Mouse (Mus musculus): ENCODE data around the gene Cdhr3.
A peak's percentile ranks its signal among the peaks of the same experiment; 100 is the strongest.

The Cdhr3 gene

DNA sequence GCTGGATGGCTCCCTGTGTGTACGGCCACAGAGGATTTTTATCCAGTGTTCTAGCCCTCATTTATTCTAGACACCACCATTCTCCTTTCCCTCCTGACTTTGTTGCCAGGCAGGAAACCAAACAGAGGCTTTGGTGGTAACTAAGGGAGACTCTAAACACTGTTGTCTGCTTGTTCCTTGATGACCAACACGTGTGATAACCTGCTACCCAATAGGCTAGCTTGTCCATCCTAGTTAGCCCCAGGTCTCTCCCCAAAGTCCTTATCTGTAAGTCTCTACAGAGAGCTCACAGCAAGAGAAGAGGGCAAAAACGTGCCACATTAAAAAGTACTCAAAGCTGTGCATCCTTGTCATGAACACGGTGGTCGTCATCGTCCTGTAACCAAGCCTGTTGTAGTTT lies at the start of gene Cdhr3:
Gene Cdhr3, minus strand, starts transcription at position 101 of the 400 bp plus-strand sequence.
- DNase-seq (ENCODE audit: low spot score in 2 of 2) = no peak

DNA sequence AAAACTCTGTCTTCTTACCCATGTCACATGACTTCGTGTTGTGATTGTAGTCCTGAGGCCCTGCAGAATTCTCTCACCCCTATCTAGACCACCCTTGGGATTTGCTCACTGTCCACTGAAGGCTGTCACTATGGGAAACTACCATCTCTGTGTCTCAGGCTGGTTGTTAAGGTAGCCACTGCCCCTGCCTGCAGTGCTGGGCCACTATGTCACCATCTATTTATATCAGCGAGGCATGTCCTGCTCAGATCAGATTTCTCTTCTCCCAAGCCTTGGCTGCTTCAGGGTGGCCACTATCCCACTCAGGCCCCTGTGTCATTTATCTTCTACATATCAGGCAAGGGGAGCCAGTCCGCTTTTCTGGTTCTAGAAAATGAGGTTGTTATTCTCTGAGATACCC lies 46.4 kb upstream of the Cdhr3 start:
- no peak for DNase-seq (ENCODE audit: low spot score in 2 of 2)

DNA sequence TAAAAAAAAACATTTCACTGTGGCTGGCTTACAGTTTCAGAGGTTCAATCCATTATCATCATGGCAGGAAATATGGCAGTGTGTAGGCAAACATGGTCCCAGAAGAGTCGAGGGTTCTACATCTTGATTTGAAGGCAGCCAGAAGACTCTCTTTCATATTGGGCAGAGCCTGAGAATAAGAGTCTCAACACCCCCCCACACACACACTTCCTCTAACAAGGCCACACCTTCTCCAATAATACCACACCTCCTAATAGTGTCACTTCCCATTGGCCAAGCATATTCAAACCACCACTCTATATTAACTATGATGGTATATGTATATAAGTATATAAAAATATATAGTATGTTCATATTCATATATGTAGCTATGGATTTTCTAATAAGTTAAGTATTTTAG lies 45.2 kb upstream of the Cdhr3 start:
- DNase-seq (ENCODE audit: low spot score in 2 of 2) = no peak

DNA sequence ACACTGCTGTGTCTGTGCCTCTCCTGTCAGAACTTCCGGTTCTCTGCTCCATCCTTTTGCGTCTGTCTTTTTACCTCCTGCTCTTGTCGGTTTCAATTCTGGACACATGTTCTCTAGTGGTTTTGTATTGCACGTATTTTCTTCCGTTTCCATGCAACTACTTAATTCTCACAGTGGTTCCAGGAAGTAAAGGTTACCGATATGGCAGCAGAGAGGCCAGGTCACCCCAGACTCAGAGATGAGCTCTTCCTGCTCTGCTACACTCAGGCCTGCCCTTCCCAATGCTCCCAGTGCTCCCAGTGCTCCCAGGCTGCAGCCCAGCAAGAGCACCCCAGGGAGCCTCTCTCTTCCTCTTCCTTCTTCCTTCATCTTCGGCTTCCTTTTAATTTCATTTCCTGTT lies 39.1 kb upstream of the Cdhr3 start:
- DNase-seq (ENCODE audit: low spot score in 2 of 2) = no peak

DNA sequence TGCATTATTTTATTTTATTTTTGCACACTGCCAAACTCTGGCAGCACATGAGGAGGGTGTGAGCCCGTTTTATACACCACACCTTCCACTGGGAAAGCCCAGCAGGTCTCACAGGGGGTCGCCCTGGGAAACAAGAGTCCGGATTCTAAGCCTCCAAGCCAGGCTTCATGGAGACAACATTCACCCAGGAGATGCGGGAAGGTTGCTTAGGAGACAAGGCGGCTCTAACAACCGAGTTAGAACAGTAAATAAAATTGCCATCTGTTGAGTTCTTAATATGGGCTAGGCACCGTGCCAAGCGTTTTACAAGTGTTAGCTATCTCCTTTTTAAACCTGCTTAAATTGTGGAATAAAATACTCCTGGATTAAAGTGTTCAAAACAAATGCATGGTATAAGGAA lies 37.7 kb upstream of the Cdhr3 start:
- peak; percentile 62 to 89 for DNase-seq (ENCODE audit: low spot score in 2 of 2)

DNA sequence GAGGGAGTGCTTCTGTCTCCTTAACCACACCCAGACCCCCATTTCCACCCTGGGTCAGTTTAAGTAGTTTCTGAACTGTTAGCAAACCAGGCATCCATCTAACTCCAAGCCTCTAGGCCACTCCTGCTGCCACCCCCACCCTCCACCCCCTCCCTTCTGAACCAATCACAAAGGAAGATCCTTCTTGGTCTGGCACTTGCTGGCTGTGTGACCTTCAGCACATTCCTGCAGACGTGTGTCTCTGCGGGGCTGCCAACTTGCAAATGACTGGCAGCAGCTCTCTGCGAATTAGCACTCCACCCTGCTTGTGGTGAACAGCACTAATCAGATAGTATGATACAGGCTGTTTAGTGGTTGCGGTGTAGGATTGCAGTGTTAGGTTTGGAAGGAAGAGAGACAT lies 36.7 kb upstream of the Cdhr3 start:
- no peak for DNase-seq (ENCODE audit: low spot score in 2 of 2)

DNA sequence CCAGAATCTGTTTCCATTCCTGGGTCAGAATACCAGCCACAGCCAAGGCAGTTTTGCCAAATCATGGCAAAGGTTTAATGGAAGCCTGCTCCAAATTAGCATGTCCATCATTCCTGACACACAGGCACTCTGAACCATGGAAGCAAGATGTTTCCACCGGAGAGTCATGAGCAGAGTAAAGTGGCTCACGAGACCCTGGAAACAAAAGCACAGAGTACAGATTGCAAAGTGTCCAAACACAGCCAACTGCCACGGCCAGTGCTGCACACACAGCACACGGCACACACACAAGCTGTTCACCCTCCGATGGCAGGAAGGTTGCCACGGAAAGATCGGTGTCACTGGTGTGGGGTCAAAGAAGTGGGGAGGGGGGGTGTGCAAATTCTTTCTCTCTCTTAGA lies 36.0 kb upstream of the Cdhr3 start:
- no peak for DNase-seq (ENCODE audit: low spot score in 2 of 2)

DNA sequence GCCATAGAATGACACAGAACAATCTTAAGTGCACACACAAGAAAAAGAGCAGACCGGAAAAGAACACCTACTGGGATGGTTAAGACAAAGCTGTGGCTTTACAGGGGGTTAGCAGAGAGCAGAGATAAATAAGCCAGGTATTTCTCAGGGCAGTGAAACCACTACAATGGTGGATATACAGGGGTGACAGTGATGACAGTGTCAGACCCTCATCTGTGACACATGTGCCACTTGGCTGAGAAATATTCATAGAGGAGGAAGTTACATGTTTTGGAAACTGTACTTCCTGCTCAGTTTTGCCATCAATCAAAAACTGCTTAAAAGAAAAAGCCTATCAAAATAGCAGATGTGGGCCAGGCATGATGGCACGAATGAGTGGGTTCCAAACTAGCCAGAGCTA lies 35.4 kb upstream of the Cdhr3 start:
- no peak for DNase-seq (ENCODE audit: low spot score in 2 of 2)

DNA sequence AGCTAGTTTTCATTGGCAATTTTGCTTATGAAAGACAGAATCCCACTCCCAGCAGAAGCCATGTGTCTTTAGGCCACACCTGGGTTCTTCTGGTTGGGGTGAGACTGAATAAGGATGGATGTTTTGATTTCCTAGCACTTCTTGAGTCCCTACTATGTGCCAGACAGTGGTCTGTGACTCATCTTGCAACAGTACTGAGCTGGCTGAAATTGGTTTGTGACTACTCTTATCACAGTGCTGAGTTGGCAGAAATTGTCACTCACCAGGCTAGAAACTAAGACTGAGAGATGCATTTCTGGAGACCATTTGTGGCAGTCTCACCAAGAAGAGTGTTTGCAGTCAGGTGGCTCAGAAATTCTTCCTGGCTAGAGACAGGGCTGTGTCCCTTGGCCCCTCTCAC lies 33.6 kb upstream of the Cdhr3 start:
- no peak for DNase-seq (ENCODE audit: low spot score in 2 of 2)

DNA sequence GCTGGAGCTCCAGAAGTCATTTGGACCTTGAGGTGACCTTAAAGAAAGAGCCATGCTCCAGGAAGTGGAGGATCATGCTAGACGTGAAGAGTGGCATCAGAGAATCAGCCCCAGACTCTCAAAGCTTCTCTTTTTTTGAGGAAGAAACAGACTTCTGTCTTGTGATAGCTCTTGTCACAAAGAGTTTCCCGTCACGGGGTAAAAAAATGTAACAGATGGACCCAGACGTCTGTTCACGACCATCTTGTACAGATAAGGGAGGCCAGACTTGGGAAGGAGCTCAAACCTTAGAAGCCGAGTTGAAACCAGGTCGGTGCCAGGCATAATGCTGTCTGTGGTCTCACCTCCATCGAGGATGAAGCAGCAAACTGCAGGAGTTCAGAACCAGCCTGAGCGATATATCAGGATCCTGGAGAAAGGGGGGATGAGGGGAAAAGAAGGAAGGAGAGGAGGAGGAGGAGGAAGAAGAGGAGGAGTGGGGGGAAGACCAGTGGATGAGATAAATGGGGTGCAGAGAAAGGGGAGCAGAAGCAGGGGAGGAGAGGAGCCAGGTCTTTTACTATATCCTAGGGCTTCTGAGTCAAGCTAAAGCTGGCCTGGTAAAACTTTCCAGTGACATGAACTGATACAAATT lies 33.0 kb upstream of the Cdhr3 start:
- no peak for DNase-seq (ENCODE audit: low spot score in 2 of 2)

DNA sequence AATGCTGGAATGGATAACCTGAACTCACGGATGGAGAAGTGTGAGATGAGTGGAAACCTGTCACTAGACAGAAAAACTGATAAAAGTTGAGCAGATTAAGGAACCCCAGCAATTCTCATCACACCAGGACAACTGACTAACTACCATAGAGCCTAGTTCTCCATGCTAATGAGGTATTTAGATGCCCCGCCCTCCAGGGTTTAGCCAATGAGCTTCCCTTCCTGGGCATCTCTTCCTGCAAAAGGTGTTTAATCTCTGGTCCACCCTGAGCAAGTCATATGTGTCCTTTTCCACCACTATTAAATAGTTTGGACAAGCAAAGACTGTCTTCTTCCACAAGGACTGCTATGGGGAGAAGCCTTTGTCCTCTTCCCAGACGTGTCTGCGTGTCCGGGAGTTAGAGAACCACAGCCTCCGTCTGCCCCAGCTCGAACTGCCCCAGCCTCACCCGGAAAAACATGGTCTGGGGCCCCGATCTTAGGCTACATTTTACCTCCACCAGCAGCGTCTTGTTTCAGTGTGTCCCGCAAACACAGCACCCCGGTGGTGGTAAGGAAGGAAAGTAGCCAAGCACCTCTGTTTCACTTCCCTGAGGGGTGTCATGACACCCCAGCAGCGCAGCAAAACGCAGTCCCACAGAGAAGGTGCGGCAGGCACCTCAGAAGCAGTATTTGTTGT lies 26.1 kb upstream of the Cdhr3 start:
- no peak for DNase-seq (ENCODE audit: low spot score in 2 of 2)

DNA sequence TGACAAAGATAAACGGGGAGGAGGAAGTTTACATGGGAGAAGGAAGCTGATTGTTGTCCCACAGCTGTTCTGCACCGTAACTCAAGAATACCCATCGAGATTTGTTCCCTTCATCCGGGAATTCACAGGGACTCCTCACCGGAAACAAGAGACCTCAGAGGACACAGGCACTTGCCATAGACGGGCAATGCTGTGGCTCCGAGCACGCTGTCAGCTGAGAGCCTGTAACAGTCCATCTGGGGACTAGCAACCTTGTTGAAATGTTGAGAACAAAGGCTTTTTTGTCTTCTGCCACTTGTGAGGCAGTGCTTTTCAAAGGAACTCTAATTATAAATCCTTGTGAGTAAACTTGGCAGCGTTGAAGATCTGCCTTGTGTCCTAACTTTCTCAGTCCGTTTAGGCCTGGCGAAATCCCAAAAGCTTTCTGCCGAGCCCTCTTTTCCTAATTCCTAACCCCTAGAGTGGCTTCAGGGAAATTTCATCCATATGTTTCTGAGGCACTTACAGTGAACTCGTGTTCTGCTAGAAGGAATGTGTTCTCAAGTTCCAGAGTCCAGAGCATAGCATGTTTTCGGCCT lies 18.3 kb upstream of the Cdhr3 start:
- peak in 1 of 2 experiments; percentile 44 for DNase-seq (ENCODE audit: low spot score in 2 of 2)

DNA sequence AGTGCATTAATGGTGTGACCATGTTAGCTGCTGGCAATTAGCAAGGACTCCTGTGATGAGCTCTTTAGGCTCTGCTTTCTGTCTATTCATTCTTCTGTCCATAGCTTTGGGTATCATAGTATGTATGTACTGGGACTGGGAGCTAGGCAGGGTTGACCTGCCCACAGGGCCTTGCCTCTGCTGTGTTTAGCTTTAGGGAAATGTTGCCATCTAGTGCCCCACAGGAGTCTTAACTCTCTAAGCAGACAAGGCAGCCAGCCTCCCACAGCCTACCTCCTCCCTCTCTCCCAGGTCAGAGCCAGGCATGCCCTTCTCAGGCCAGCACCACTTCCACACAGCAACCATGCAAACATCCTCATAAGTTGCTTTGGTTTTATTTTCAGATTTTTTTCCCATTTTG lies 16.9 kb upstream of the Cdhr3 start:
- DNase-seq (ENCODE audit: low spot score in 2 of 2) = peak in 1 of 2 experiments; percentile 50

DNA sequence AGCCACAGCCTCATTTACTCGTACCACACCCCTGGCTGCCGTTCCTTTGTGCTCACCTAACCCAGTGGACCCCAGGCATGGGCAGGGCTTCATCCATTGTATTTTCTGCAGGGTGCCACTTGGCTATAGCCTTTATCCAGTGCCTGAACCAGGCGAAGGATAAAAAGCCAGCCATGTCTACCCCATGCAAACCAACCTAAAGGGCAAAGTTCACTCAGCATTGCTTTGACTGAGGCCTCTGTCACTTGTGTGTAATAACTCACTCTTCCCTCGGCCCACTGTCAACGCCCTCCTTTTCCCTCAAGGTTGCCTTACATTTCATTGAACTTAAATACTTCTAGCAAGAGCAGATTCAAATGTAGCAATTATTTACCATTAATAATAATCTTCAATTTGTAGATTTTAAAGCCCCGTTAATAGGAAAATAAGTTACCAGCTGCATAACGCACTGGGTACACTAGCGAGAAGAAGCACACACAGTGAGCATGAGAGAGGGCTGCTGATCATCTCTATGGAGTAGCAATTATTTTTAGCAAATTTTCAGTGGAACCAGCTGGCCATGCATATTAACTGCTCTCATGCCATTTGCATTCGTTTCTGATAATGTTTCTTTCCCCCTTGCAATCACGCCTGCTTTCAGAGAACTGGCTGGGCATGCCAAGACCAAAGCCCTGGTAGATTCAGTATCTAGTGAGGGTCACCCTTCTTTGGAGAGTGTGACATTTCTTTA lies 13.9 kb upstream of the Cdhr3 start:
- DNase-seq (ENCODE audit: low spot score in 2 of 2) = no peak

DNA sequence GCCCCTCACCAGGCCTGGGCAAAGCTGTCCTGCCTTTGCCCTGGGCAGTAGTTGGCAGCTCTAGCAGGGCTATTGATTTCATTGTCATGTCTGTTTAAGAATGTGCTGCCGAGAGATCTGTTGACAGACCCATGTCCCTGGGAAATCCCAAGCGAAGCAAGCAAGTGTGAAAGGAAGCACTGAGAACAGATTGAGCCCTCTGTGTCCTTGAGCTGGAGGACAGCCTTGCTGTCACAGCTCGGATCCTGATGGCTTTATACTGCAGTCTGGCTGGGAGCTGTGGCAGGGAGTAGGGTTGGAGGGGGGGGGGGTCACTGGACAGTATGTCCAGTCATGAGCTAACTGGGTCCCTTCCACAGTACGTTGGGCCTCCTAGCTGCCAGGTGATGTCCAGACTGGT lies 13.0 kb upstream of the Cdhr3 start:
- no peak for DNase-seq (ENCODE audit: low spot score in 2 of 2)

DNA sequence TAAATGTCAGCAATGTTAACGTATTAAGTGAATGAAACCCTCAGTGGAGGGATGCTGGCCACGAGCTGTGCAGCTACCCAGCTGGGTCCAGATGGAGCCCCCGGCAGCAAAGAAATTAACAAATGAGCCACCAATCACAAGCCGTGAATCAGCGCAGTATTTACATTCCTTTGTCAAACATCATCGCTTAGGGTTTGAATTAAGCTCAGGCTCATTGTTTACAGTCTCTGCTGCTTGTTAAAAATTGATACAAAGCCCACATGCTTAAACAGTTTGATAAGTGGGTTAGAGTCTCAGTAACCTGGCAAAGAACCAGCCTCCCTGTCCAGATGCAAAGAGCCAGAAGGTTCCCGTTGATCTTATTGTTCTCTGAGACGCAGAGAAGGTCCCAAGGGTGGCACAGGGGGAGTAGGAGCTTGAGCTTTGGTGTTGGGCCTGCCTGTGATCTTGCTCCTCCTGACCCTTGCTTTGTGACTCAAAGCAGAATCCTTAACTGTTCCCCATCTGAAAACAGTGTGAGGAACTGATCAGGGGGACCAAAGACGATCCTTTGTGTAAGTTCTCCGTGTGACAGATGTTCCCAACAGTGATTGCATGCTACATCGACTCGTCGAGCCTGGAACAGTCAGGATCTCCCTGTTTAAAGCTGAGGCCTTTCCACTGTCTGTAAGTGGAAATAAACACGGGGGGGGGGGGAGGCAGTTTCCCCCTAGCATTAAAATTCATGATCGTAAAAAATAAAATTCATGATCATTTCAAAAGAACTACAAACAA lies 9.9 kb upstream of the Cdhr3 start:
- no peak for DNase-seq (ENCODE audit: low spot score in 2 of 2)

DNA sequence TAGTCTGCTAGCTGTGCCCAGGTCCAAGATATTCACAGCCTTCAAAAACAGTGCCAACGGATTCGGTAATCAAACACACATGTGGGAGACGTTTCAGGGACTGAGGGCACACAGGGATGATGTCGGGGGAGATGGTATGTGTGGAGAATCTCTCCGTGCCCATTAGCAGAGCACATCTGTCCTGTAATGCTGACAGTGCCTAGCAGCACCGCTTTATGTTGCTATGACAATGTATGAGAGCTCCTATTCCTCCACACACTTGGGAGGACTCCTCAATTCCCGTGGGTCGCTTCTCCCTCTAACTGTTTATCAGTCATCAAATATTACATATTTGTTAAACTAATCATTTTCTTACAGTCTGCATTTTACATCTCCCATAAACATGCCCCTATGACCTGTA lies 9.0 kb upstream of the Cdhr3 start:
- no peak for DNase-seq (ENCODE audit: low spot score in 2 of 2)

DNA sequence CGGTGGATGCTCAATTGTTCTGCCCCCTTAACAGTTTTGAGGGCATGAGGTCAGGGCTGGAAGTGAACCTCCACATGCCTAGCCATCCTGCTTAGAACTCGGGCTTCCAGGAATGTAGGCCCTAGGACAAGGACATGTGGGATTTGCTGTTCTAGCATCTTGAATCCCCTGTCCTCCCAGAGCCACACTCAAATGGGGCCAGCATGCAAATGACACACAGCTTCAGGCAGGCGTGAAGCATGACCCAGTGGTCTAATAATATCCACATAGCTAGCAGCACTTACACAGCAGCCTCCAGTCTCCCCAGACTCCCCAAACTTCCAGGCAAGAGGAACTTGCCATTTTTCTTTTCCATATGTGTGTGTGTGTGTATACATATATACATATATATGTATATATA lies 3.3 kb upstream of the Cdhr3 start:
- DNase-seq (ENCODE audit: low spot score in 2 of 2) = no peak

DNA sequence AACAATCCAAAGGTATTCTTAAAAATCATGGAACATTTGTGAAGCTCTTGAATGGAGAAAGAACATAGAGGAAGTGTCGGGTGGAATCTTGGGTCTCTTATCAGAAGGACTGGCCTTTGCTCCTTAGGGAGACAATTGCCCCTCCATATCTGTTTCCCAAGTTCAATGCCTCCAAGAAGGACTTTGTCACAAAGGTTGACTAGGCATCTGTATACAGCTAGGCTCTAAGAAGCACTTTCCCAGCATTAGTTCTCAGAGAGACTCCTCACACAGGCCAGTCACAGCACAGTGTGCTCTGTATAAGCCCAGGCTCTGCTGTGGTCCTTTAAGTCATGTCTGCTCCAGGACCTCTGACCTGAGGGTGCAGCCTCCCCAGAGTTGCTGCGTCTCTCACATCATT lies 479 bp downstream of the Cdhr3 start:
- no peak for DNase-seq (ENCODE audit: low spot score in 2 of 2)

DNA sequence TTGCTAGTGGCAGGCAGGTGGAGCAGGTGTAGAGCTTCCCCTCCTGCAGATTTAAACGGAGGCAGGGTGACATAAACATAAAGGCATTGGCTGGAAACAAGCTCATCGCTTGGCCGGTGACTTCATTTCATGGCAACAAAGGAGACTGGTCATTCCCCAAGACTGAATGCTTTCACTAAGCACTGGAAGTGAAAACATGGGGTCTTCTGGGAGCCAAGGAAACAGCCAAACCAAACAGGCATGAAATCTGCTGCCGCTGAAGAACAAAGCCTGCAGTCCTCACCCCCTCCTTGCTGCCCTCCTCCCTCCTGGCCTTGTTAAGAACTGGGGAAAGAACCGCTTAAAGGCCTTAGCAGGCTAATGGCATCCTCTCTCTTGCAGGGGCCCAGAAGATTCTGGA lies 6.5 kb downstream of the Cdhr3 start:
- no peak for DNase-seq (ENCODE audit: low spot score in 2 of 2)

DNA sequence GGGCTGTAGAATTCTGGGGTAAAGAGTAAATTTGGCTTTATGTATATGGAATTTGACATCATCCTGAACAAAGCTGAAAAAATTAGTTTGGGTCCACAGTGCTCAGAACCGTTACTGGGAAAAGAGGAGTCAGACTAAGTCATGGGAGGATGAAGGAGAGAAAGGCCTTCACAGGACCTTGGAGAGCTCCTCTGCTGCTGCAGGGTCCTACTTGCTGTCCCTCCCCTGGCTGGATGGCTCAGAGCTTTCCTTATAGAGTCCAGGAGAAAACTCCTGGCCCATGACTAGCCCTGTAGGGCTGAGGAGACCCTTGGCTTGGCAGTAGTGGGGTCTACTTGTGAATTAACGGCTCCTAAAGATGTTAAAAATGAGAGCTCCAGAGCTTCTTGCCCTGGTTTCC lies 8.0 kb downstream of the Cdhr3 start:
- no peak for DNase-seq (ENCODE audit: low spot score in 2 of 2)

DNA sequence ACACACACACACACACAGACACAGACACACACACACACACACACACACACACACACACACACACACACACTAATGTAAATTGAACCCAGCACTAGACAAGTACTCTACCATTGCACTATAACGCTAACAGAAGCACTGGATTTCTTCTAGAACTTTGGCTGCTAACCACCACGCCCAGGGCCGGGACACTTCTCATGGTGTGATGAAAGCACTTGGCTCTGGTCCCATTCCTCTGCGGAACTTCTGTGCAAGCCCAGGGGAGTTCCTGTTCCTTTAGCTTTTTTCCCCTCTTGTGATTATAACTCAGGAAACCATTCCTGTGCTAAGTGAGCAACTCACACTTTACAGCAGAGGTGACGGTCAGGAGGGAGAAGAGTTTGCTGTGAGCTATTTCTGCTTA lies 9.3 kb downstream of the Cdhr3 start:
- DNase-seq (ENCODE audit: low spot score in 2 of 2) = no peak

All from frontal cortex, postnatal 36 days (tissue).